Mouse (Mus musculus): ENCODE measurements around the gene Fam71e1.

DNA sequence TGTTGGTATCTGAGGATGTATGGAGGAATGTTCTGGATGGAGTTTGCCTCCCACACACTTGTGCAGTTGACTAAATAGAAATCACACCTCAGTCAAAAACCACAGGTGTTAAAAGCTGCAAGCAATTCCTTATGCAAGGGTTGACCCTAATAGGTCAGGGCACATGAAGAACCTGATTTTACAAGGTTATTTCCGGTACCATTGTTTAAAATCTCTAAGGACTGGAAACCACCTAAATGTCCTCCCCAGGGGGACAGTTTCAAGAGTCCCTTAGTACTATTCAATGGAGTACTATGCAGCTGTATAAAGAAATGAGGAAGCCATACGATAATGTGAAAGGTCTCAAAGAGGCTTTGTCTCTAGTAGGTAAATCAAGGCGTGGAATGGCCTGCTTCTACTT, 49.9 kb downstream of the Fam71e1 start:
- TF ChIP-seq CTCF (IDR thresholded peaks at IDR 0.05; ENCODE audit: low read depth) (no peak), EP300 (IDR thresholded peaks at IDR 0.05; ENCODE audit: low read depth) (no peak)
